Mouse (Mus musculus) leukemia stem cell, adult 10-12 weeks (primary cell): ENCODE measurements around the gene Slc27a1. TPM values are rescaled to one million over a fixed set of nuclear protein-coding genes. Genes with fewer than 3 reads are reported as not detected.

Experiments
- polyA plus RNA-seq: library from polyadenylated mRNA; stranded (reverse); fragments of >175 nt; gene quantifications from 2 replicates; pipeline ENCODE4 v1.2.3, GENCODE M21; 2012; ENCODE audit warnings: low replicate concordance

The Slc27a1 gene
- polyA plus RNA-seq = 1.5 and 2.9 TPM in 2 replicates

GRCm38 (mm10) chr8:71568387-71568937 is at the start of gene Slc27a1:
Gene Slc27a1, plus strand, starts transcription at chr8:71568882.

GRCm38 (mm10) chr8:71525226-71526050 is 43.2 kb upstream of the Slc27a1 start, which contains the start of gene Ccdc194:
Gene Ccdc194, minus strand, starts transcription at chr8:71525711.

GRCm38 (mm10) chr8:71537028-71537867 is 31.4 kb upstream of the Slc27a1 start, which contains the start of gene Bst2:
Gene Bst2, minus strand, starts transcription at chr8:71537456.

GRCm38 (mm10) chr8:71542632-71543343 is 25.9 kb upstream of the Slc27a1 start, which contains the start of gene Mvb12a:
Gene Mvb12a, plus strand, starts transcription at chr8:71542922.

GRCm38 (mm10) chr8:71558071-71558957 is 10.4 kb upstream of the Slc27a1 start, which contains the start of gene Tmem221:
Gene Tmem221, minus strand, starts transcription at chr8:71558871.

GRCm38 (mm10) chr8:71566501-71566900 is 2.2 kb upstream of the Slc27a1 start, which contains the start of gene Nxnl1:
Gene Nxnl1, minus strand, starts transcription at chr8:71566601.

GRCm38 (mm10) chr8:71591471-71592373 is 23.0 kb downstream of the Slc27a1 start, which contains the start of gene Pgls:
Gene Pgls, plus strand, starts transcription at chr8:71592176.

GRCm38 (mm10) chr8:71597451-71597850 is 28.8 kb downstream of the Slc27a1 start, which contains the start of gene Fam129c:
Gene Fam129c, plus strand, starts transcription at chr8:71597648.

GRCm38 (mm10) chr8:71610822-71611651 is 42.4 kb downstream of the Slc27a1 start, which contains the start of gene Colgalt1:
Gene Colgalt1, plus strand, starts transcription at chr8:71610998.

Other genes with a start within 250 kb of the Slc27a1 start
- 69.6 and 217 TPM in 2 replicates for gene Use1, start 202.0 kb upstream of the Slc27a1 start, polyA plus RNA-seq
- gene Ocel1, start 197.6 kb upstream of the Slc27a1 start, polyA plus RNA-seq = 37.5 and 54.6 TPM in 2 replicates
- gene Nr2f6, start 186.9 kb upstream of the Slc27a1 start, polyA plus RNA-seq = 41.6 and 43.4 TPM in 2 replicates
- 1.0 and 2.4 TPM in 2 replicates for gene Ushbp1, start 173.1 kb upstream of the Slc27a1 start, polyA plus RNA-seq
- 83.3 and 110 TPM in 2 replicates for gene Babam1, start 172.0 kb upstream of the Slc27a1 start, polyA plus RNA-seq
- gene Ankle1, start 162.9 kb upstream of the Slc27a1 start, polyA plus RNA-seq = 54.3 and 71.6 TPM in 2 replicates
- gene Abhd8, start 105.2 kb upstream of the Slc27a1 start, polyA plus RNA-seq = 45.0 and 50.9 TPM in 2 replicates
- gene Mrpl34, start 103.9 kb upstream of the Slc27a1 start, polyA plus RNA-seq = 165 and 189 TPM in 2 replicates
- 368 and 785 TPM in 2 replicates for gene Dda1, start 99.7 kb upstream of the Slc27a1 start, polyA plus RNA-seq
- 5.7 and 14.5 TPM in 2 replicates for gene Ano8, start 82.9 kb upstream of the Slc27a1 start, polyA plus RNA-seq
- 55.7 and 59.9 TPM in 2 replicates for gene Gtpbp3, start 80.8 kb upstream of the Slc27a1 start, polyA plus RNA-seq
- 112 and 117 TPM in 2 replicates for gene Plvap, start 57.1 kb upstream of the Slc27a1 start, polyA plus RNA-seq
- 0.37 TPM in 1 of 2 replicates, not detected in the other for gene Ccdc194, start 43.2 kb upstream of the Slc27a1 start, polyA plus RNA-seq
- gene Bst2, start 31.4 kb upstream of the Slc27a1 start, polyA plus RNA-seq = 122 and 170 TPM in 2 replicates
- gene Mvb12a, start 26.0 kb upstream of the Slc27a1 start, polyA plus RNA-seq = 132 and 189 TPM in 2 replicates
- 0.39 and 0.57 TPM in 2 replicates for gene Tmem221, start 10.0 kb upstream of the Slc27a1 start, polyA plus RNA-seq
- not detected in 2 replicates for gene Nxnl1, start 2.3 kb upstream of the Slc27a1 start, polyA plus RNA-seq
- 248 and 344 TPM in 2 replicates for gene Pgls, start 23.3 kb downstream of the Slc27a1 start, polyA plus RNA-seq
- gene Fam129c, start 28.8 kb downstream of the Slc27a1 start, polyA plus RNA-seq = 16.0 and 36.7 TPM in 2 replicates
- gene Colgalt1, start 42.1 kb downstream of the Slc27a1 start, polyA plus RNA-seq = 42.1 and 64.1 TPM in 2 replicates
- gene Unc13a, start 102.9 kb downstream of the Slc27a1 start, polyA plus RNA-seq = 0.10 and 0.25 TPM in 2 replicates
- gene Jak3, start 107.4 kb downstream of the Slc27a1 start, polyA plus RNA-seq = 47.1 and 71.7 TPM in 2 replicates
- 30.3 and 31.3 TPM in 2 replicates for gene Insl3, start 120.3 kb downstream of the Slc27a1 start, polyA plus RNA-seq
- 2.1 and 3.0 TPM in 2 replicates for gene B3gnt3, start 132.9 kb downstream of the Slc27a1 start, polyA plus RNA-seq
- gene Fcho1, start 156.8 kb downstream of the Slc27a1 start, polyA plus RNA-seq = 623 and 753 TPM in 2 replicates